Mouse (Mus musculus): ENCODE data around the gene Blcap. TPM values are rescaled to one million over a fixed set of nuclear protein-coding genes. Genes with fewer than 3 reads are reported as not detected.
"Not testable (repeated sequence)": the region's sequence is repeated elsewhere in the genome, so short reads cannot be mapped to it uniquely, and the experiment has no call there.

Blcap gene
- 31.7 and 35.8 TPM in 2 replicates for total RNA-seq (2017)

- ATAC-seq (ENCODE audit: extremely low read depth, insufficient number of reproducible peaks, low FRiP score, poor library complexity, severe bottlenecking) = peak; percentile 42
These were observed at the start of gene Blcap for GRCm38 (mm10) chr2:157571224-157571832. TSS of gene Blcap (minus strand) at chr2:157571274.

GRCm38 (mm10) chr2:157618393-157618792, 47.3 kb upstream of the Blcap start:
- no peak for ATAC-seq (ENCODE audit: extremely low read depth, insufficient number of reproducible peaks, low FRiP score, poor library complexity, severe bottlenecking)

GRCm38 (mm10) chr2:157613997-157614396, 42.9 kb upstream of the Blcap start:
- ATAC-seq (ENCODE audit: extremely low read depth, insufficient number of reproducible peaks, low FRiP score, poor library complexity, severe bottlenecking) = no peak

GRCm38 (mm10) chr2:157611735-157612134, 40.7 kb upstream of the Blcap start:
- ATAC-seq (ENCODE audit: extremely low read depth, insufficient number of reproducible peaks, low FRiP score, poor library complexity, severe bottlenecking) = no peak

GRCm38 (mm10) chr2:157607542-157608236, 36.6 kb upstream of the Blcap start:
- no peak for ATAC-seq (ENCODE audit: extremely low read depth, insufficient number of reproducible peaks, low FRiP score, poor library complexity, severe bottlenecking)

GRCm38 (mm10) chr2:157605025-157605675, 34.1 kb upstream of the Blcap start:
- ATAC-seq (ENCODE audit: extremely low read depth, insufficient number of reproducible peaks, low FRiP score, poor library complexity, severe bottlenecking) = peak; percentile 67

- no peak for ATAC-seq (ENCODE audit: extremely low read depth, insufficient number of reproducible peaks, low FRiP score, poor library complexity, severe bottlenecking)
These were observed 30.4 kb upstream of the Blcap start for GRCm38 (mm10) chr2:157601435-157601839.

GRCm38 (mm10) chr2:157596876-157597566, 25.9 kb upstream of the Blcap start:
- ATAC-seq (ENCODE audit: extremely low read depth, insufficient number of reproducible peaks, low FRiP score, poor library complexity, severe bottlenecking) = no peak

GRCm38 (mm10) chr2:157585351-157585750, 14.3 kb upstream of the Blcap start:
- not testable (repeated sequence) for ATAC-seq (ENCODE audit: extremely low read depth, insufficient number of reproducible peaks, low FRiP score, poor library complexity, severe bottlenecking)

GRCm38 (mm10) chr2:157572786-157573185, 1.7 kb upstream of the Blcap start:
- no peak for ATAC-seq (ENCODE audit: extremely low read depth, insufficient number of reproducible peaks, low FRiP score, poor library complexity, severe bottlenecking)

GRCm38 (mm10) chr2:157569796-157570485, 1.1 kb downstream of the Blcap start:
- no peak for ATAC-seq (ENCODE audit: extremely low read depth, insufficient number of reproducible peaks, low FRiP score, poor library complexity, severe bottlenecking)

- ATAC-seq (ENCODE audit: extremely low read depth, insufficient number of reproducible peaks, low FRiP score, poor library complexity, severe bottlenecking) = no peak
These were observed 2.2 kb downstream of the Blcap start for GRCm38 (mm10) chr2:157568881-157569280.

GRCm38 (mm10) chr2:157567235-157567961, 3.7 kb downstream of the Blcap start:
- peak; percentile 45 for ATAC-seq (ENCODE audit: extremely low read depth, insufficient number of reproducible peaks, low FRiP score, poor library complexity, severe bottlenecking)

- ATAC-seq (ENCODE audit: extremely low read depth, insufficient number of reproducible peaks, low FRiP score, poor library complexity, severe bottlenecking) = peak; percentile 74
These were observed 4.7 kb downstream of the Blcap start for GRCm38 (mm10) chr2:157566260-157566952.

GRCm38 (mm10) chr2:157565898-157566259, 5.2 kb downstream of the Blcap start:
- no peak for ATAC-seq (ENCODE audit: extremely low read depth, insufficient number of reproducible peaks, low FRiP score, poor library complexity, severe bottlenecking)

- no peak for ATAC-seq (ENCODE audit: extremely low read depth, insufficient number of reproducible peaks, low FRiP score, poor library complexity, severe bottlenecking)
These were observed 5.6 kb downstream of the Blcap start for GRCm38 (mm10) chr2:157565446-157565845.

GRCm38 (mm10) chr2:157564723-157565122, 6.4 kb downstream of the Blcap start:
- ATAC-seq (ENCODE audit: extremely low read depth, insufficient number of reproducible peaks, low FRiP score, poor library complexity, severe bottlenecking) = no peak

GRCm38 (mm10) chr2:157563031-157563430, 8.0 kb downstream of the Blcap start:
- ATAC-seq (ENCODE audit: extremely low read depth, insufficient number of reproducible peaks, low FRiP score, poor library complexity, severe bottlenecking) = no peak

Data from neutrophil, adult 5-6 weeks (primary cell).